Mouse (Mus musculus) central nervous system, embryonic 11.5 days (tissue): ENCODE results near the gene Ssb. TPM values are rescaled to one million over a fixed set of nuclear protein-coding genes. Genes with fewer than 3 reads are reported as not detected.

Source experiments
- polyA plus RNA-seq: library from polyadenylated mRNA; depleted of rRNA; stranded (reverse); fragments of >200 nt; gene quantifications from 2 replicates; pipeline ENCODE4 v1.2.3, GENCODE M21; 2012; rRNA removed

Ssb gene
- 273 and 614 TPM in 2 replicates for polyA plus RNA-seq

DNA sequence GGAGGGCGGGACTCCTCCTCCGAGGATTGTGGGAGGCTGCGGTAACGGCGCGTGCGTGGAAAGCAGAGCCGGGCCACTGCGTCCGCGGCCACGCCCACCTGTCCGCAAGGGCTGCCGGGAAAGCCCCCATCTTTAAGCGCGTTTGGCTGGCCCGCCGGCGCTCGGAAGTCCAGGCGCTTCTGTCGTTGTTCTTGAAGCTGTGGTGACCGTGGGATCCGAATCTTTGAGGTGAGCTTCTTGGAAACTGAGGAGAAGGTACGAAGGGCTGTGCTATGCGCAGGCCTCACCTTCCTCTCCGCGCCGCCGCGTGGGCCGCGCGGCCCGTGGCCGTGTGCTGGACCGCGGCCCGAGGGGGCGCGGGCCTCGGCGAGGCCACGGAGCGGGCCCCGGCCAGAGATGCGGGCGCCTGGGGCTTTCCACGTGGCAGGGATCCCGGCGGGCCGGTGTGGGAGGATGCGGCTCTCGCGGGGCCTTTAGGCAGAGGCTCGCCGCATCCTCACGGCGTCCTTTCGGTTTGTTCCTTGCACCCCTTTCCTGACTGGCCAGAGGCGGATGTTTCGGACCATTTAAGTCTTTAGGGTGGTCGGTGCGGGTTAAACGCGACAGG is at the start of gene Ssb:
Gene Ssb (plus strand): TSS at position 78 of the 607 bp plus-strand sequence.

DNA sequence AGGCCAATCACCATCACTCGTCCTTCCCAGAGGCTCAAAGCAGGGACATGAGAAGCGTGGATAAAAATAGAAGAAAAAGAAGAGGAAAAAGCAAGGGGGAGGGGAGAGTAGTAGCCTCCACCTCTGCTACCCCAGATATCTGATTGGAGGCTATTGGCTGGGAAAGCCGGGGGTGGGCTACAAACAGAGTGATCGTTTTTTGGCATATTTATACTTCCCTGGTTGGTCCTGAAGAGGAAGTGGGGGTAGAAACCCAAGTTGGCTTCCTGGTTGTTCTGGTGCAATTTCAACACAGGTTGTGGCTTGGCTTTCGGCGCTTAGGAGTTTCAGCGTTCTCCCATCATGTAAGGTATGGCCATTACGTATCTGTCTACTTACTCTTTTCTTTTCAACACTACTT is 39.7 kb upstream of the Ssb start, which contains the start of gene Klhl23:
Gene Klhl23 (plus strand): TSS at position 234 of the 400 bp plus-strand sequence.

DNA sequence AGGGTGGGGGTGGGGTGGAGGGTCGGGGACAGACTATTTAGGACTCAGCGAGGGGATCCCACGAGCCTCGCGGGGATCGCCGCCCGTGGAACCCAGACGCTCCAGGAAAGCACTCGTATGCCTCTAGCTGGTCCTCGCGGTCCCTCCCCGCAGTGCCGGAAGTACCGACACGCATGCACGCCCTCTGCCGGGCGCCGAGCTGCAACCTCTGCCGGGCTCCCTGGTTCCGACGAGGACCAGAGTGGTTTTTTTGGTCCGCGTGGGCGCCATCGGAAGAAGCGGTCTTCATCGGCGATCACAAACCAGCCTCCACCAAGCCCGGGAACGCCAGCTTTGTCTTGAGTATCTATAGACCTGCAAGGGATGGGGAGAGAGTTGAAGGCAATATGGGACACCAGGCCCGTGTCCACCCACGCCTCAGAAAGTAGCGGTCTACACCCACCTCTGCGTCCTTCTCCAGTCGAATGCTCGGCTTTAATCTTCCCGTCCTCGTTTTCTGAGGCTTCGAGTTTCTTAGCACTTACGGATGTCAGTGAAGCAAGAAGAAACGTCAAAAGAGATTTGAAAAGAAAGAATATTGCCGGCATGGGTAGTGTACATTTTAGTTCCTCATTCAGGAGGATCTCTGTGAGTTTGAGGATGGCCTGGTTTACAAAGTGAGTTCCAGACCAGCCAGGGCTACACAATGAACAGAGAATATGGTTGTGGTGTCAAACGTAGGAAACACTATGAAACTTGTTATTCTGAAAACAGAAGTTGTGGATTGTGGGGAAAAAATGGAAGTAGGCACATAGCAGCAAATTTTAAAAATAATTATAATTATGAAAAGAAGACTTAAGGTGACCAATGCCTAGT is 24.3 kb downstream of the Ssb start, which contains the start of gene Mettl5:
Gene Mettl5 (minus strand): TSS at position 165 of the 855 bp plus-strand sequence.

DNA sequence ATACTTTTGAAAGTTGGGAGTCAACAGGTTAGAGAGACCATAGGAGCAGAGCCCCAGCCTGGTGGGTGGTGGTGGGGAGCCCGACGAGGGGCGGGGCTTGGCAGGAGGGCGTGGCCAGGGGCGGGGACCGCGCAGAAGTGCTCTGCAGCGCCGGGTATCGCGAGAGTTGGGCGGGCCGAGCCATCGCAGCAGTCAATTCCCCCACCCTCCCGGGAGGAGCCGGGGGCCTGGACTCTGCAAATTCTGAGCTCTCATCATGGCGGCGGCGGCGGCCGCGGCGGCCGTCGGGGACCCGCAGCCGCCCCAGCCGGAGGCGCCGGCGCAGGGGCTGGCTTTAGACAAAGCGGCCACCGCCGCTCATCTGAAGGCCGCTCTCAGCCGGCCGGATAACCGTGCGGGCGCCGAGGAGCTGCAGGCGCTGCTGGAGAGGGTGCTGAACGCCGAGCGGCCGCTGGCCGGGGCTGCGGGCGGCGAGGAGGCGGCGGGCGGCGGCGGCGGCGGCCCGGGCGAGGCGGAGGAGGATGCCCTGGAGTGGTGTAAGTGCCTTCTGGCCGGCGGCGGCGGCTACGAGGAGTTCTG is 35.8 kb downstream of the Ssb start, which contains the start of gene Ubr3:
Gene Ubr3 (plus strand): TSS at position 208 of the 579 bp plus-strand sequence.

Other genes with a start within 250 kb of the Ssb start
- gene Bbs5, start 214.4 kb upstream of the Ssb start, polyA plus RNA-seq: 14.1 and 26.3 TPM in 2 replicates
- 0.56 and 4.9 TPM in 2 replicates for gene Klhl41, start 191.4 kb upstream of the Ssb start, polyA plus RNA-seq
- gene Fastkd1, start 148.0 kb upstream of the Ssb start, polyA plus RNA-seq: 12.6 and 14.5 TPM in 2 replicates
- gene Ppig, start 139.0 kb upstream of the Ssb start, polyA plus RNA-seq: 35.4 and 43.0 TPM in 2 replicates
- gene Ccdc173, start 72.0 kb upstream of the Ssb start, polyA plus RNA-seq: 5.0 and 8.8 TPM in 2 replicates
- 27.8 and 55.6 TPM in 2 replicates for gene Phospho2, start 71.9 kb upstream of the Ssb start, polyA plus RNA-seq
- gene Klhl23, start 39.6 kb upstream of the Ssb start, polyA plus RNA-seq: 19.9 and 29.1 TPM in 2 replicates
- gene Mettl5, start 24.1 kb downstream of the Ssb start, polyA plus RNA-seq: 12.6 and 16.6 TPM in 2 replicates
- gene Ubr3, start 35.7 kb downstream of the Ssb start, polyA plus RNA-seq: 21.7 and 43.0 TPM in 2 replicates
- 0.10 and 0.11 TPM in 2 replicates for gene Myo3b, start 177.6 kb downstream of the Ssb start, polyA plus RNA-seq